Mouse (Mus musculus): ENCODE measurements around the gene Pnliprp2. TPM values are rescaled to one million over a fixed set of nuclear protein-coding genes. Genes with fewer than 3 reads are reported as not detected.

The Pnliprp2 gene
- polyA plus RNA-seq, 1 experiment = 0.14 TPM

DNA sequence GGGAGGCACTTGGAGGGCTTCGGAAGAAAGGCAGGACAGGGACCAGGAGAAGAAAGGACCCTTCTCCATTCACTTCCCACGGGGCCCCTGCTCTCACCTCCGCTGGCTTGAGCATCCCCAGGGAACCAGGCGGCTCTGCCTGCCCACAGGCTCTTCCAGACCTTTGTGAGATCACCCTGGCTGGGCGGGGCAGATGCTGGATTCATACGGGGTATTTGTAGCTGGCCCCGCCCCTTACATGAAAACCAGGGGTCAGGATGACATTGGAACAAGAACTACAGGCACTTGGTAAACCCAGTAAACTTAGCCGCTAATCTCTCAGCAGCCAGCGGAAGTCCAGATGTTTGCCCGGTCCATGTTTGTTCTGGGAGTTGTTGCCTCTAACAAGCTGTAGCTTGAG lies 34.8 kb downstream of the Pnliprp2 start, which contains the start of gene 1700019N19Rik:
Gene 1700019N19Rik, minus strand, starts transcription at position 178 of the 400 bp plus-strand sequence.
- DNase-seq (ENCODE audit: extremely low spot score in 1 of 2, low spot score in 1 of 2) = no peak

- DNase-seq (ENCODE audit: extremely low spot score in 1 of 2, low spot score in 1 of 2) = no peak
Observed at GRCm38 (mm10) chr19:58795114-58795669, 35.7 kb downstream of the Pnliprp2 start.

- peak; percentile 55 to 77 for DNase-seq (ENCODE audit: extremely low spot score in 1 of 2, low spot score in 1 of 2)
Observed at GRCm38 (mm10) chr19:58805191-58805779, 45.8 kb downstream of the Pnliprp2 start.

GRCm38 (mm10) chr19:58806364-58806763 lies 46.8 kb downstream of the Pnliprp2 start:
- DNase-seq (ENCODE audit: extremely low spot score in 1 of 2, low spot score in 1 of 2) = peak in 1 of 2 experiments; percentile 88

- DNase-seq (ENCODE audit: extremely low spot score in 1 of 2, low spot score in 1 of 2) = no peak
Observed at GRCm38 (mm10) chr19:58808864-58809263, 49.3 kb downstream of the Pnliprp2 start.

DNA sequence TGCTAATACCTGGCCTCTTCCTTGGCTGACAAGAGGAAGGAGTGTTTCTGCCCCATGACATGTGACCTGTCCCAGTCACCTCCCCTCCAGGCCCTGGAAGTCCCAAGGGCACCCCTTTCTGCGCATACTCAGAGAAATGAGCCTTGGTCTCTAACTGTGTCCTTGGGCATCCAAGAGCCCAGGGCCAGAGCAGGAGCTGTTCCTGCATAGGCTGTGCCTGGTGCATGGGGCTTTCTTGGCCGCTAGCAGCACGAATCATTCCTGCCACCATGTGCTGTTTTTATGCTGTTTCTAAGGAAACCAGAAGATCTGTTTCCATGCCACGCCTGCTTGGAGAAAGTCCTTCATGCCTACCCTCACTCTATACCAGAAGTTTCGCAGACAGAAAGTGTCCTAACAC lies 51.0 kb downstream of the Pnliprp2 start:
- peak in 1 of 2 experiments; percentile 50 for DNase-seq (ENCODE audit: extremely low spot score in 1 of 2, low spot score in 1 of 2)

GRCm38 (mm10) chr19:58815179-58815922 lies 55.8 kb downstream of the Pnliprp2 start:
- DNase-seq (ENCODE audit: extremely low spot score in 1 of 2, low spot score in 1 of 2) = no peak

DNA sequence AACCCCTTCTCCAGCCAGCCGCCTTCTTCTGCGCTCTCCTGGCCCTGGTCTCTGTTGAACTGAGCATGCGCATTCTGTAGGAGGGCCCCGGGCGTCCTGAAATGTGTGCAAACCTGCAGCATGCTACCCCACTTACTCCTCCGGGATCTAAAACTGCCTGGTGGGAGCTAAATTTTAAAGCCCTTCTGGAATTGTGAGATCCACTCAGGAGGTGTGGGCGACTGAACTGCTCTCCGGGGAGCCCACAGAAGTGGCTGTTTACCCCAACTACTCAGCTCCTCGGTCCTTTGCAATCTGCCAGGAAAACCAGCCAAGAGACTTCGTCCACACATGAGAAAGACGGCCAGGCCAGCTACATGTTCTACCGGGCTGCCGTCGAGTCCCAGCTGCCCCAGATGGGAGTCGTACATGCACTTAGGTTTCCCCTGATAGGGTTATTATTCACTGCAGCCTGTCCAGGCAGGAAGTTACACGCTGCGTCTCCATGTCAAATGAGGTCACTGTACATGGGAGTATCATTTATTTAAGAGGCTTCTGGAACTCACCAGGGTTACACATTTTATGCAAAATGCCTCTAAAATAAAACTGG lies 57.0 kb downstream of the Pnliprp2 start:
- peak; percentile 78 to 85 for DNase-seq (ENCODE audit: extremely low spot score in 1 of 2, low spot score in 1 of 2)

DNA sequence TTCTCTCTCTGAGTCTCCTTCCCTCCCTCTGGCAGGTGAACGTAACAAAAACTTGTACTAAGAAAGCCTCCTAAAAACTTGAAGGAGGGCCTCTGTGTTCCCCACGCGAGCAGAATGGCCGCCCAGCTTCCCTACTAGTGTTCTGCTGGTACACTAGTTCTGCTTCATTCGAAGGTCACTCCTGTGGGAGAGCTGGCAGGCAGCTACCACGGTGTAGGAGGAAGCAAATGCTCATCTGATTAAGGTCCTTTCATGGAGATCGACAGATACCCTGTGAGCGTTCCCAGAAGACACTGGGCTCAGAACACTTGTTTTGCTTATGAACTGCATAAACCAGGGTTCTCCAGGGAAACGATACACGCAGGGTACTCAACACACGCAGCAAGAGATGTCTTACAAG lies 57.9 kb downstream of the Pnliprp2 start:
- DNase-seq (ENCODE audit: extremely low spot score in 1 of 2, low spot score in 1 of 2) = no peak

DNA sequence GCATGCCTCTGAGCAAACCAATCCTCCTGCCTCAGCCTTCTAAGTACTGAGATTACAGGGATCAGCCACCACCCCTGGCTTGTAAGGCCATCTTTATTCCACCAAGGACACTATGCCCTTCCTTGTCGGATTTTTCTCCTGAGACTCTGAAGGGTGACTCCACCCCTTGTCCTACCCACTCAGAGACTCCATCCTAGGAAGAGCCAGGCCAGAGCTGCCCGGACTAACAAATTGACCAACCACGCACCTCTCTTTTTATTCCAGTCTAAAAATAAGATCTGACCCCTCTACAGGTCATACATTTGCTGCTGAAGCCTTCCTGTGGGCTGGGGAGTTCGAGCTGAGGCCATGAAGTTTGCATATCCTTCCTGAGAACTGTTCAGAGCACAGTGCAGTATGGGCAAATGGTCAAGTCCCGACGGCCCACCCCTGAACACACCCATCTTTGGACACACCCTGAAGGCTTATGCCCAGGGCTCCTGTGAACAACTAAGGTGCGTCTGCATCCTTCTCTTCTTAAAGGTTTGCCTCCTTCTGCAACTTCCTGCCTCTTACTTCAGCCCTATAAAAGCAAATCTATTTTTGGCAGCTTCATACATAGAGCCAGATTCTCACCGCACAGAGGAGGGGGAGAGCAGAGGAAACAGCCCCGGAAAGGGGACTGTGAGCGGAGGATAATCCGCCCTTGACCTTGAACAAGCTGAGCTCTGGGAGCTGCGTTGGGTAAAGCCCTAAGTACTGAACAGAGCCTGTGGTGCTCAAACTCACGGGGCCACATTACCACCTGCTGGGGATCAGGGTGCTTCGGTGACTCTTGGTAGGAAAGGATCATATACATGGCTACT lies 59.3 kb downstream of the Pnliprp2 start:
- DNase-seq (ENCODE audit: extremely low spot score in 1 of 2, low spot score in 1 of 2) = no peak

- DNase-seq (ENCODE audit: extremely low spot score in 1 of 2, low spot score in 1 of 2) = peak; percentile 87 to 89
Observed at GRCm38 (mm10) chr19:58822454-58823200, 63.1 kb downstream of the Pnliprp2 start.

DNA sequence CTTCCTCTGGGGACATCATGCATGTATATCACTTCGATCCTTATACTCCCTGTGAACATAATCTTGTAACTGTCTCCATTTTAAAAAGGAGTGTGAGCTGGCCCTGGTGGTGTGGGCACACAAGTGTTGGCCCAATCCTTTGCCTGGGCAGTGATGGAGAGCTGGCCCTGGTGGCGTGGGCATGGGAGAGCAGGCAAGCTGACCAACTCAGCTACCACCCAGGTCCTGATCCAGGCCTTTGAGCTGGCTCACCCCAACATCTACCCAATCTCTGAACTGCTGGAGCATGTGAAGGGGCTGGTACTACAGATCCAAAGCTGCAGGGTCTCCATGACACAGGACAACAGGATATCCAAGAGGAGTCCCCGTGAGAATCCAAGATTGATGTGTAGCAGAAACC lies 63.8 kb downstream of the Pnliprp2 start:
- DNase-seq (ENCODE audit: extremely low spot score in 1 of 2, low spot score in 1 of 2) = no peak

DNA sequence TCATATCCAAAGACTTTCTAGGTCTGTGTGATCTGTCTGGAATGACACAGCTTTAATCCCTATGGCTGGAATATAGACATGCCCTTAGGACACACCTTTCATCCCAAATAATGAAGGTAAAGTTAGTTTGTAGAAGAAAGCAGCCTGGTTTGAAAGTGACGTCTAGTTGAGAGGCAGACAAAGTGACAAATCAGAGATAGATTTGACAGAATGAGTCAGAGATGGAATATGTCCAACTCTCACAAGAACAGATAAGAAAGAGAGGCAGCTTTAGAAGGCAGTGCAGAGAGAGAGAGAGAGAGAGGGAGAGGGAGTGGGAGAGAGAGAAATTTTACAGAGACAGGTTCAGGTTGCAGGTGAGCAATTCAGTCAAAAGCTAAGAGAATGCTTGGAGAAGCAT lies 64.8 kb downstream of the Pnliprp2 start:
- no peak for DNase-seq (ENCODE audit: extremely low spot score in 1 of 2, low spot score in 1 of 2)

Other genes with a start within 250 kb of the Pnliprp2 start
- gene Ccdc172, start 247.7 kb upstream of the Pnliprp2 start, polyA plus RNA-seq (2012; rRNA removed) = not detected in 2 replicates
- gene Pnlip, start 107.2 kb upstream of the Pnliprp2 start, polyA plus RNA-seq (2012; rRNA removed) = 1.2 and 2.4 TPM in 2 replicates
- gene Pnliprp1, start 30.8 kb upstream of the Pnliprp2 start, polyA plus RNA-seq (2012; rRNA removed) = not detected in 2 replicates
- 0.11 and 0.16 TPM in 2 replicates for gene 1700019N19Rik, start 34.7 kb downstream of the Pnliprp2 start, polyA plus RNA-seq (2012; rRNA removed)
- gene Eno4, start 183.7 kb downstream of the Pnliprp2 start, polyA plus RNA-seq (2012; rRNA removed) = 1.7 and 2.1 TPM in 2 replicates
- 75.3 and 82.8 TPM in 2 replicates for gene Hspa12a, start 183.9 kb downstream of the Pnliprp2 start, polyA plus RNA-seq (2012; rRNA removed)

Data from frontal cortex, adult 2 months (tissue).